Mouse (Mus musculus) T-cell, adult 2 months (primary cell): ENCODE data around the gene Erp27.

Experiments
- DNase-seq: peaks from one replicate; pipeline ENCODE4 v3.0.0; 2022; ENCODE audit warnings: low spot score

Erp27 gene

DNA sequence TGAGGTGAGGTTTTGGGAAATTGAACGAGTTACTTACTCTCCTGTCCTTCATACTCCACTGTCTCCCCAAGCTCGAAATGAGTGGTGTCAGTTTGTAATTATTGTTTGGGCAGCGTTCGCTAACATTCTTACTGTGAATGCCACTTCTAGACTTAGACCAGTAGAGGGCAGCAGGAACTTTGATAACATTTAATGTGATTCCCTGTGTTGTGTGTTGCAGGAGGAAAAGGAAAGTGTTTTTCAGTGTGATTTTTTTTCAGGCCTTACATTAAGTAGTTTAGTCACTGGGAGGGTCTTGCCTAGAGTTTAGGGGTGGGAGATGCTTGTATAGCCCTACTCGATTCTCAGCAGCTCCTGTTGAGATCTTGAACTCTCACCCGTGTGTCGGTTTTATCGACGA is 61.0 kb downstream of the Erp27 start:
- DNase-seq = peak; percentile 31

GRCm38 (mm10) chr6:136858420-136858819 is 63.6 kb downstream of the Erp27 start:
- no peak for DNase-seq

DNA sequence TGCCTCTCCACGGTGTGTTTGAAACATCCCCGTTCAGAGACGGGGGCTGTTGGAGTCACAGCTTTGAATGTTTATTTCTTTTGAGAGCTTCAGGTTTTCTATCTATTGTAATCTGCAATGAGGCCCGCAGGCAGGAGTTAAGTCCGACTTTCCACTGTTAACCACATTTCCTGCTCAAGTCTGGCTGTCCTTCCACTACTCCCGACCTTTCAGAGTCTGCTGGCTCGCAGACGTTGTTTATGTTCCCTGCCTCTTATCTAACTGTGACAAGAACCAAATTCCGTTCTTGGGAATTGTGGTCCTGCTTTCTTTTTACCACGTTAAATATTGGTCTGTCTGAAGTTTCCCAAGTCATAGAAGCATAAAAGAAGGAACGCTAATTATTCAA is 64.1 kb downstream of the Erp27 start:
- DNase-seq = no peak
